Mouse (Mus musculus) olfactory bulb, adult 2 months (tissue): ENCODE results near the gene Man1c1.

Experiments used
- CTCF ChIP-seq: fragments of 200-500 bp; IDR thresholded peaks from 2 replicates; pipeline ENCODE4 v1.5.1; 2012; ENCODE audit warnings: low read depth, mild to moderate bottlenecking, low read length, moderate library complexity; ENCODE audit not compliant: insufficient read depth
- POLR2A ChIP-seq: fragments of 200-500 bp; IDR thresholded peaks from 2 replicates; pipeline ENCODE4 v1.6.1; 2012; ENCODE audit warnings: mild to moderate bottlenecking, low read depth, low read length, moderate library complexity; ENCODE audit not compliant: insufficient read depth

- TF ChIP-seq CTCF (no peak), POLR2A (no peak)
These were observed 49.6 kb upstream of the Man1c1 start for GRCm38 (mm10) chr4:134753516-134754261.
